Mouse (Mus musculus): ENCODE measurements around the gene Myt1l. TPM values are rescaled to one million over a fixed set of nuclear protein-coding genes. Genes with fewer than 3 reads are reported as not detected.

Gene Myt1l
- total and polyA plus RNA-seq, 2 experiments, result not detected

- H3K27me3 ChIP-seq (ENCODE audit: control insufficient read depth, insufficient read depth, low read length), result no peaks in the 10 kb centered on the region
- WGBS, result 88% methylated on average over 2 of the region's 2 CpGs
Measured at GRCm38 (mm10) chr12:29634509-29634908, 106.3 kb downstream of the Myt1l start.

GRCm38 (mm10) chr12:29639543-29640196, 111.5 kb downstream of the Myt1l start:
- no peak overlapping the region for H3K9ac ChIP-seq (ENCODE audit: low read depth, low read length)
- no peaks in the 10 kb centered on the region for H3K4me1 ChIP-seq (ENCODE audit: control insufficient read depth, insufficient read depth, low read length)
- no peaks in the 10 kb centered on the region; the same call in 1 of the 2 replicates for H3K27me3 ChIP-seq (ENCODE audit: control insufficient read depth, insufficient read depth, low read length)
- DNase-seq (ENCODE audit: extremely low read depth, low read depth, low spot score), result no peak
- H3K36me3 ChIP-seq (ENCODE audit: control insufficient read depth, insufficient read depth, low read length), result no peaks in the 10 kb centered on the region
- no peaks in the 10 kb centered on the region for H3K79me2 ChIP-seq (ENCODE audit: control insufficient read depth, insufficient read depth, low read length)
- WGBS, result 81% methylated on average over 11 of the region's 11 CpGs
- H3K4me3 ChIP-seq (ENCODE audit: insufficient read depth, low read depth, low read length), result no peak overlapping the region
- H3K27ac ChIP-seq (replicated peaks; ENCODE audit: insufficient read depth, low read depth, low read length), result no peak overlapping the region
- TF ChIP-seq CTCF (IDR thresholded peaks at IDR 0.05; ENCODE audit: low read depth, low read length), result no peak
- TF ChIP-seq POLR2A (IDR thresholded peaks at IDR 0.05; ENCODE audit: extremely low read depth, insufficient read depth, low read length), result no peak

More at GRCm38 (mm10) chr12:29634509-29634908, 106.3 kb downstream of the Myt1l start:
- no peaks in the 10 kb centered on the region for H3K4me1 ChIP-seq (ENCODE audit: control insufficient read depth, insufficient read depth, low read length)
- DNase-seq (ENCODE audit: extremely low read depth, low read depth, low spot score), result no peak
- H3K4me3 ChIP-seq (ENCODE audit: insufficient read depth, low read depth, low read length), result no peak overlapping the region
- TF ChIP-seq POLR2A (IDR thresholded peaks at IDR 0.05; ENCODE audit: extremely low read depth, insufficient read depth, low read length) (no peak), CTCF (IDR thresholded peaks at IDR 0.05; ENCODE audit: low read depth, low read length) (no peak)
- H3K36me3 ChIP-seq (ENCODE audit: control insufficient read depth, insufficient read depth, low read length), result no peaks in the 10 kb centered on the region
- no peaks in the 10 kb centered on the region for H3K79me2 ChIP-seq (ENCODE audit: control insufficient read depth, insufficient read depth, low read length)
- H3K27ac ChIP-seq (replicated peaks; ENCODE audit: insufficient read depth, low read depth, low read length), result no peak overlapping the region
- no peak overlapping the region for H3K9ac ChIP-seq (ENCODE audit: low read depth, low read length)

GRCm38 (mm10) chr12:29640201-29640600, 112.0 kb downstream of the Myt1l start:
- TF ChIP-seq POLR2A (IDR thresholded peaks at IDR 0.05; ENCODE audit: extremely low read depth, insufficient read depth, low read length) (no peak), CTCF (IDR thresholded peaks at IDR 0.05; ENCODE audit: low read depth, low read length) (no peak)
- no peaks in the 10 kb centered on the region for H3K4me1 ChIP-seq (ENCODE audit: control insufficient read depth, insufficient read depth, low read length)
- no peak overlapping the region for H3K27ac ChIP-seq (replicated peaks; ENCODE audit: insufficient read depth, low read depth, low read length)
- H3K4me3 ChIP-seq (ENCODE audit: insufficient read depth, low read depth, low read length), result no peak overlapping the region
- no peaks in the 10 kb centered on the region for H3K36me3 ChIP-seq (ENCODE audit: control insufficient read depth, insufficient read depth, low read length)
- H3K27me3 ChIP-seq (ENCODE audit: control insufficient read depth, insufficient read depth, low read length), result no peaks in the 10 kb centered on the region; the same call in 1 of the 2 replicates
- DNase-seq (ENCODE audit: extremely low read depth, low read depth, low spot score), result no peak
- H3K9ac ChIP-seq (ENCODE audit: low read depth, low read length), result no peak overlapping the region
- no peaks in the 10 kb centered on the region for H3K79me2 ChIP-seq (ENCODE audit: control insufficient read depth, insufficient read depth, low read length)
- 50% methylated on average over 1 of the region's 1 CpGs for WGBS

- no peaks in the 10 kb centered on the region for H3K4me1 ChIP-seq (ENCODE audit: control insufficient read depth, insufficient read depth, low read length)
- H3K27me3 ChIP-seq (ENCODE audit: control insufficient read depth, insufficient read depth, low read length), result no peaks in the 10 kb centered on the region; the same call in 1 of the 2 replicates
- no peak overlapping the region for H3K27ac ChIP-seq (replicated peaks; ENCODE audit: insufficient read depth, low read depth, low read length)
- 49% methylated on average over 4 of the region's 4 CpGs for whole genome bisulfite sequencing
- no peaks in the 10 kb centered on the region for H3K36me3 ChIP-seq (ENCODE audit: control insufficient read depth, insufficient read depth, low read length)
- H3K4me3 ChIP-seq (ENCODE audit: insufficient read depth, low read depth, low read length), result no peak overlapping the region
- no peak for DNase-seq (ENCODE audit: extremely low read depth, low read depth, low spot score)
- H3K9ac ChIP-seq (ENCODE audit: low read depth, low read length), result no peak overlapping the region
- no peaks in the 10 kb centered on the region for H3K79me2 ChIP-seq (ENCODE audit: control insufficient read depth, insufficient read depth, low read length)
- TF ChIP-seq POLR2A (IDR thresholded peaks at IDR 0.05; ENCODE audit: extremely low read depth, insufficient read depth, low read length), result no peak
- TF ChIP-seq CTCF (IDR thresholded peaks at IDR 0.05; ENCODE audit: low read depth, low read length), result no peak
Measured at GRCm38 (mm10) chr12:29642915-29643314, 114.7 kb downstream of the Myt1l start.

GRCm38 (mm10) chr12:29644091-29644490, 115.9 kb downstream of the Myt1l start:
- no peaks in the 10 kb centered on the region for H3K36me3 ChIP-seq (ENCODE audit: control insufficient read depth, insufficient read depth, low read length)
- WGBS, result 75% methylated on average over 4 of the region's 4 CpGs
- no peak for DNase-seq (ENCODE audit: extremely low read depth, low read depth, low spot score)

GRCm38 (mm10) chr12:29644721-29645120, 116.5 kb downstream of the Myt1l start:
- WGBS, result 87% methylated on average over 7 of the region's 7 CpGs
- no peak for DNase-seq (ENCODE audit: extremely low read depth, low read depth, low spot score)
- Histone ChIP-seq H3K9ac (ENCODE audit: low read depth, low read length) (no peak overlapping the region), H3K4me3 (ENCODE audit: insufficient read depth, low read depth, low read length) (no peak overlapping the region), H3K4me1 (ENCODE audit: control insufficient read depth, insufficient read depth, low read length) (no peaks in the 10 kb centered on the region), H3K36me3 (ENCODE audit: control insufficient read depth, insufficient read depth, low read length) (no peaks in the 10 kb centered on the region), H3K27ac (replicated peaks; ENCODE audit: insufficient read depth, low read depth, low read length) (no peak overlapping the region), H3K27me3 (ENCODE audit: control insufficient read depth, insufficient read depth, low read length) (no peaks in the 10 kb centered on the region; the same call in 1 of the 2 replicates), H3K79me2 (ENCODE audit: control insufficient read depth, insufficient read depth, low read length) (no peaks in the 10 kb centered on the region)
- no peak for TF ChIP-seq POLR2A (IDR thresholded peaks at IDR 0.05; ENCODE audit: extremely low read depth, insufficient read depth, low read length)
- TF ChIP-seq CTCF (IDR thresholded peaks at IDR 0.05; ENCODE audit: low read depth, low read length), result no peak

More at GRCm38 (mm10) chr12:29644091-29644490, 115.9 kb downstream of the Myt1l start:
- TF ChIP-seq CTCF (IDR thresholded peaks at IDR 0.05; ENCODE audit: low read depth, low read length) (no peak), POLR2A (IDR thresholded peaks at IDR 0.05; ENCODE audit: extremely low read depth, insufficient read depth, low read length) (no peak)
- no peak overlapping the region for H3K27ac ChIP-seq (replicated peaks; ENCODE audit: insufficient read depth, low read depth, low read length)
- H3K9ac ChIP-seq (ENCODE audit: low read depth, low read length), result no peak overlapping the region
- H3K79me2 ChIP-seq (ENCODE audit: control insufficient read depth, insufficient read depth, low read length), result no peaks in the 10 kb centered on the region
- no peaks in the 10 kb centered on the region; the same call in 1 of the 2 replicates for H3K27me3 ChIP-seq (ENCODE audit: control insufficient read depth, insufficient read depth, low read length)
- no peak overlapping the region for H3K4me3 ChIP-seq (ENCODE audit: insufficient read depth, low read depth, low read length)
- no peaks in the 10 kb centered on the region for H3K4me1 ChIP-seq (ENCODE audit: control insufficient read depth, insufficient read depth, low read length)

All from liver, adult 2 months (tissue).